Mouse (Mus musculus) limb, embryonic 12.5 days (tissue): Measurements from ENCODE around the gene Golm1. TPM values are rescaled to one million over a fixed set of nuclear protein-coding genes. Genes with fewer than 3 reads are reported as not detected.

Experiments
- ATAC-seq: fragments of 200-750 bp; cut with Nextera tagmentation; 2 replicates; pipeline ENCODE4 v1.8.0; 2017; ENCODE audit warnings: low read depth, moderate TSS enrichment; ENCODE audit not compliant: insufficient number of reproducible peaks, insufficient read depth, low FRiP score, low TSS enrichment
- H3K27ac ChIP-seq: fragments of 300-500 bp; sonication (generic); 2 replicates; pipeline ENCODE4 v1.5.1; 2016; ENCODE audit warnings: mild to moderate bottlenecking, moderate library complexity
- H3K27me3 ChIP-seq: fragments of 300-500 bp; sonication (generic); 2 replicates; pipeline ENCODE4 v1.6.1; 2016; ENCODE audit warnings: mild to moderate bottlenecking, moderate library complexity
- H3K36me3 ChIP-seq: fragments of 300-500 bp; sonication (generic); 2 replicates; pipeline ENCODE4 v1.6.1; 2016; ENCODE audit warnings: mild to moderate bottlenecking, moderate library complexity
- H3K4me1 ChIP-seq: fragments of 300-500 bp; sonication (generic); replicated peaks from 2 replicates; pipeline ENCODE4 v1.6.1; 2016
- H3K4me2 ChIP-seq: fragments of 300-500 bp; sonication (generic); 2 replicates; pipeline ENCODE4 v1.6.1; 2016; ENCODE audit warnings: mild to moderate bottlenecking, moderate library complexity
- H3K4me3 ChIP-seq: fragments of 300-500 bp; sonication (generic); replicated peaks from 2 replicates; pipeline ENCODE4 v1.5.1; 2016; ENCODE audit warnings: mild to moderate bottlenecking
- H3K9ac ChIP-seq: fragments of 300-500 bp; sonication (generic); replicated peaks from 2 replicates; pipeline ENCODE4 v1.6.1; 2016; ENCODE audit warnings: mild to moderate bottlenecking, moderate library complexity
- H3K9me3 ChIP-seq: fragments of 300-500 bp; sonication (generic); 2 replicates; pipeline ENCODE4 v1.6.1; 2016; ENCODE audit warnings: mild to moderate bottlenecking, moderate library complexity
- WGBS: fragments of 180-500 bp; shearing (Covaris S2); methylation state at CpG from one replicate; pipeline ENCODE4 v1.1.7; 2016; 5-methylcytosine and 5-hydroxymethylcytosine counted together
- polyA plus RNA-seq: library from polyadenylated mRNA; unstranded; fragments of >200 nt; fragmentation: Nextera tagmentation; extraction: Ambion mirVana; gene quantifications from 2 replicates; pipeline ENCODE4 v1.2.1, GENCODE M21; 2016

Golm1 gene
- polyA plus RNA-seq, 1 experiment from 2014 or later = 59.9 TPM

- Histone ChIP-seq H3K9me3 (peaks cover 4% of the 10 kb centered on the region; the same call in 1 of the 2 replicates), H3K4me1 (no peaks in the 10 kb centered on the region), H3K9ac (no peak overlapping the region), H3K27me3 (no peaks in the 10 kb centered on the region), H3K36me3 (no peaks in the 10 kb centered on the region), H3K27ac (no peak overlapping the region), H3K4me3 (no peak overlapping the region), H3K4me2 (no peak overlapping the region)
- 76% methylated on average over 7 of the region's 7 CpGs for WGBS
- ATAC-seq = no peak
These were observed 20.2 kb upstream of the Golm1 start for GRCm38 (mm10) chr13:59695781-59696180.

- no peak within 1 kb of the TSS for H3K4me2 ChIP-seq
- H3K27ac ChIP-seq = no peak within 1 kb of the TSS
- no peak within 1 kb of the TSS for H3K4me3 ChIP-seq
- no peaks in the 10 kb centered on the region for H3K36me3 ChIP-seq
- 84% methylated on average over 3 of the region's 3 CpGs for WGBS
- peaks cover 4% of the 10 kb centered on the region; the same call in 1 of the 2 replicates for H3K9me3 ChIP-seq
- H3K4me1 ChIP-seq = no peaks in the 10 kb centered on the region
- ATAC-seq = no peak
- no peak within 1 kb of the TSS for H3K9ac ChIP-seq
- no peaks in the 10 kb centered on the region for H3K27me3 ChIP-seq
These were observed 18.4 kb upstream of the Golm1 start, which contains the start of gene 4921517D22Rik for GRCm38 (mm10) chr13:59694008-59694407. TSS of gene 4921517D22Rik (minus strand) at chr13:59694108.

- no peak overlapping the region for H3K9ac ChIP-seq
- no peaks in the 10 kb centered on the region for H3K36me3 ChIP-seq
- H3K27ac ChIP-seq = no peak overlapping the region
- 84% methylated on average over 10 of the region's 10 CpGs for WGBS
- ATAC-seq = no peak
- H3K4me3 ChIP-seq = no peak overlapping the region
- H3K9me3 ChIP-seq = peaks cover 4% of the 10 kb centered on the region; the same call in 1 of the 2 replicates
- no peaks in the 10 kb centered on the region for H3K27me3 ChIP-seq
- no peaks in the 10 kb centered on the region for H3K4me1 ChIP-seq
- no peak overlapping the region for H3K4me2 ChIP-seq
These were observed 15.9 kb upstream of the Golm1 start for GRCm38 (mm10) chr13:59691478-59691877.

GRCm38 (mm10) chr13:59690576-59690975, 15.0 kb upstream of the Golm1 start:
- Histone ChIP-seq H3K27me3 (no peaks in the 10 kb centered on the region), H3K4me1 (no peaks in the 10 kb centered on the region), H3K9me3 (peaks cover 4% of the 10 kb centered on the region; the same call in 1 of the 2 replicates), H3K4me2 (no peak overlapping the region), H3K4me3 (no peak overlapping the region), H3K27ac (no peak overlapping the region), H3K36me3 (no peaks in the 10 kb centered on the region), H3K9ac (no peak overlapping the region)
- ATAC-seq = no peak
- 76% methylated on average over 7 of the region's 7 CpGs for WGBS

- no peaks in the 10 kb centered on the region for H3K27me3 ChIP-seq
- H3K27ac ChIP-seq = no peak overlapping the region
- no peak for ATAC-seq
- no peaks in the 10 kb centered on the region for H3K4me1 ChIP-seq
- no peaks in the 10 kb centered on the region for H3K36me3 ChIP-seq
- H3K4me2 ChIP-seq = no peak overlapping the region
- H3K9me3 ChIP-seq = peaks cover 4% of the 10 kb centered on the region; the same call in 1 of the 2 replicates
- no peak overlapping the region for H3K9ac ChIP-seq
- H3K4me3 ChIP-seq = no peak overlapping the region
- 92% methylated on average over 3 of the region's 3 CpGs for WGBS
These were observed 14.2 kb upstream of the Golm1 start for GRCm38 (mm10) chr13:59689843-59690242.

- no peak overlapping the region for H3K9ac ChIP-seq
- WGBS = 86% methylated on average over 9 of the region's 9 CpGs
- ATAC-seq = no peak
- H3K4me3 ChIP-seq = no peak overlapping the region
- no peak overlapping the region for H3K27ac ChIP-seq
- H3K4me1 ChIP-seq = no peaks in the 10 kb centered on the region
- H3K36me3 ChIP-seq = no peaks in the 10 kb centered on the region
- no peaks in the 10 kb centered on the region for H3K27me3 ChIP-seq
- H3K4me2 ChIP-seq = no peak overlapping the region
- peaks cover 4% of the 10 kb centered on the region; the same call in 1 of the 2 replicates for H3K9me3 ChIP-seq
These were observed 13.7 kb upstream of the Golm1 start for GRCm38 (mm10) chr13:59689313-59689712.

GRCm38 (mm10) chr13:59688338-59688770, 12.7 kb upstream of the Golm1 start:
- Histone ChIP-seq H3K27ac (no peak overlapping the region), H3K9me3 (peaks cover 4% of the 10 kb centered on the region; the same call in 1 of the 2 replicates), H3K4me3 (no peak overlapping the region), H3K4me1 (no peaks in the 10 kb centered on the region), H3K4me2 (no peak overlapping the region), H3K9ac (no peak overlapping the region), H3K36me3 (no peaks in the 10 kb centered on the region), H3K27me3 (no peaks in the 10 kb centered on the region)
- no peak for ATAC-seq
- WGBS = 71% methylated on average over 13 of the region's 13 CpGs

GRCm38 (mm10) chr13:59685236-59685635, 9.6 kb upstream of the Golm1 start:
- no peaks in the 10 kb centered on the region for H3K4me1 ChIP-seq
- H3K9me3 ChIP-seq = no peaks in the 10 kb centered on the region
- no peaks in the 10 kb centered on the region for H3K36me3 ChIP-seq
- no peak overlapping the region for H3K9ac ChIP-seq
- no peak overlapping the region for H3K27ac ChIP-seq
- H3K27me3 ChIP-seq = no peaks in the 10 kb centered on the region
- ATAC-seq = no peak
- no peak overlapping the region for H3K4me2 ChIP-seq
- WGBS = 81% methylated on average over 3 of the region's 3 CpGs
- H3K4me3 ChIP-seq = no peak overlapping the region

- no peaks in the 10 kb centered on the region for H3K27me3 ChIP-seq
- H3K4me3 ChIP-seq = no peak overlapping the region
- H3K9ac ChIP-seq = no peak overlapping the region
- no peak for ATAC-seq
- 25% methylated on average over 7 of the region's 7 CpGs for WGBS
- H3K4me2 ChIP-seq = no peak overlapping the region
- no peaks in the 10 kb centered on the region for H3K4me1 ChIP-seq
- H3K9me3 ChIP-seq = no peaks in the 10 kb centered on the region
- H3K36me3 ChIP-seq = no peaks in the 10 kb centered on the region
- H3K27ac ChIP-seq = no peak overlapping the region
These were observed 7.0 kb upstream of the Golm1 start for GRCm38 (mm10) chr13:59682629-59683028.

- 61% methylated on average over 4 of the region's 4 CpGs for WGBS
- no peaks in the 10 kb centered on the region for H3K27me3 ChIP-seq
- H3K4me1 ChIP-seq = 0 out of 2 replicates have a peak, but pooled peaks cover 1% of the 10 kb centered on the region
- H3K4me3 ChIP-seq = no peak overlapping the region
- no peaks in the 10 kb centered on the region for H3K36me3 ChIP-seq
- no peak overlapping the region for H3K4me2 ChIP-seq
- ATAC-seq = no peak
- H3K9me3 ChIP-seq = no peaks in the 10 kb centered on the region
- H3K27ac ChIP-seq = no peak overlapping the region
- no peak overlapping the region for H3K9ac ChIP-seq
These were observed 4.3 kb upstream of the Golm1 start for GRCm38 (mm10) chr13:59679908-59680307.

GRCm38 (mm10) chr13:59679306-59679705, 3.7 kb upstream of the Golm1 start:
- Histone ChIP-seq H3K36me3 (no peaks in the 10 kb centered on the region), H3K9ac (no peak overlapping the region), H3K4me3 (no peak overlapping the region), H3K27me3 (no peaks in the 10 kb centered on the region), H3K27ac (no peak overlapping the region), H3K9me3 (no peaks in the 10 kb centered on the region), H3K4me1 (peaks cover 5% of the 10 kb centered on the region), H3K4me2 (no peak overlapping the region)
- WGBS = 49% methylated on average over 4 of the region's 4 CpGs
- no peak for ATAC-seq
